Mouse (Mus musculus) ES-E14 (cell line): ENCODE results near the gene Dnajc10. TPM values are rescaled to one million over a fixed set of nuclear protein-coding genes. Genes with fewer than 3 reads are reported as not detected.

Experiments used
- DNase-seq: peaks from one replicate; pipeline ENCODE4 v3.0.0-alpha.2; 2013; ENCODE audit warnings: low read depth, low spot score
- H3K27ac ChIP-seq: 2 replicates; pipeline ENCODE4 v1.5.1; 2012; ENCODE audit warnings: low read depth, mild to moderate bottlenecking, low read length, moderate library complexity, mixed read lengths; ENCODE audit not compliant: poor library complexity, insufficient read depth, severe bottlenecking
- H3K36me3 ChIP-seq: 2 replicates; pipeline ENCODE4 v1.6.1; 2012; ENCODE audit warnings: mild to moderate bottlenecking, low read length, moderate library complexity, mixed read lengths; ENCODE audit not compliant: control insufficient read depth, poor library complexity, insufficient read depth, severe bottlenecking
- H3K4me1 ChIP-seq, 2 experiments: fragments of 150-350 bp in 1 of 2; sonication (generic) in 1 of 2; 2 replicates each; pipeline ENCODE4 v1.6.1; 2012; ENCODE audit warnings: low read length in 2 of 2, mild to moderate bottlenecking in 1 of 2, mixed read lengths in 1 of 2; ENCODE audit not compliant: control insufficient read depth in 2 of 2, insufficient read depth in 2 of 2, poor library complexity in 1 of 2
- H3K4me3 ChIP-seq, 2 experiments: fragments of 150-350 bp in 1 of 2; sonication (generic) in 1 of 2; 2 replicates each; pipeline ENCODE4 v1.5.1; 2012; ENCODE audit warnings: low read length in 2 of 2, low read depth in 1 of 2, mild to moderate bottlenecking in 1 of 2, mixed read lengths in 1 of 2; ENCODE audit not compliant: insufficient read depth in 1 of 2, poor library complexity in 1 of 2, severe bottlenecking in 1 of 2
- H3K9ac ChIP-seq: 2 replicates; pipeline ENCODE4 v1.6.1; 2012; ENCODE audit warnings: low read depth, mild to moderate bottlenecking, low read length, mixed read lengths; ENCODE audit not compliant: poor library complexity, insufficient read depth, severe bottlenecking
- H3K9me3 ChIP-seq: fragments of 150-350 bp; sonication (generic); 2 replicates; pipeline ENCODE4 v1.6.1; 2012; ENCODE audit warnings: low read depth, mild to moderate bottlenecking, low read length; ENCODE audit not compliant: control insufficient read depth, insufficient read depth
- CHD2 ChIP-seq: IDR thresholded peaks from 2 replicates; pipeline ENCODE4 v1.6.1; 2014; ENCODE audit warnings: mild to moderate bottlenecking, low read depth, low read length, inconsistent platforms
- HCFC1 ChIP-seq: IDR thresholded peaks from 2 replicates; pipeline ENCODE4 v1.6.1; 2012; ENCODE audit warnings: low read length, inconsistent platforms, borderline replicate concordance; ENCODE audit not compliant: insufficient read depth
- MAFK ChIP-seq: IDR thresholded peaks from 2 replicates; pipeline ENCODE4 v1.6.1; 2014; ENCODE audit warnings: mild to moderate bottlenecking, low read depth, low read length, inconsistent platforms; ENCODE audit not compliant: insufficient read depth
- ZC3H11A ChIP-seq: IDR thresholded peaks from 2 replicates; pipeline ENCODE4 v1.6.1; 2012; ENCODE audit warnings: low read depth, mild to moderate bottlenecking, inconsistent platforms, low read length, borderline replicate concordance
- ZNF384 ChIP-seq: IDR thresholded peaks from 2 replicates; pipeline ENCODE4 v1.6.1; 2012; ENCODE audit warnings: low read depth, low read length, inconsistent platforms
- in situ Hi-C, 2 experiments: fragments of 600-800 bp; cut with MboI; formaldehyde crosslinking; loops; one replicate each; pipeline ENCODE4 v1.15.1; 2025; ENCODE audit warnings: low sequenced_read_pairs in 2 of 2, inconsistent platforms in 1 of 2; ENCODE audit not compliant: unreplicated experiment in 2 of 2
- total RNA-seq: library from RNA; depleted of rRNA; stranded (reverse); fragments of 300-350 nt; gene quantifications from 2 replicates; pipeline ENCODE4 v1.2.3, GENCODE M21; 2012; rRNA removed

Gene Dnajc10
- total RNA-seq, 1 experiment, result 78.3 TPM

GRCm38 (mm10) chr2:80396864-80397263, 81.6 kb downstream of the Dnajc10 start:
- no peaks in the 10 kb centered on the region for H3K9me3 ChIP-seq
- DNase-seq, result no peak
- in situ Hi-C loops, result no loop called here
- H3K4me1 ChIP-seq, result no peaks in the 10 kb centered on the region
- TF ChIP-seq CHD2 (no peak), MAFK (no peak), ZNF384 (no peak), ZC3H11A (no peak), HCFC1 (no peak)
- no peaks in the 10 kb centered on the region for H3K36me3 ChIP-seq
- no peak overlapping the region for H3K4me3 ChIP-seq
- no peak overlapping the region for H3K27ac ChIP-seq
- no peak overlapping the region for H3K9ac ChIP-seq

GRCm38 (mm10) chr2:80398595-80399099, 83.4 kb downstream of the Dnajc10 start:
- no peak for DNase-seq
- no peak for TF ChIP-seq HCFC1
- no peak for TF ChIP-seq MAFK
- no peak for TF ChIP-seq ZC3H11A
- TF ChIP-seq ZNF384, result no peak
- TF ChIP-seq CHD2, result no peak
- in situ Hi-C loops, result no loop called here
- Histone ChIP-seq H3K9me3 (no peaks in the 10 kb centered on the region), H3K4me3 (no peak overlapping the region), H3K36me3 (no peaks in the 10 kb centered on the region), H3K27ac (no peak overlapping the region), H3K9ac (no peak overlapping the region), H3K4me1 (no peaks in the 10 kb centered on the region)

Other genes with a start within 250 kb of the Dnajc10 start
- 0.31 and 0.37 TPM in 2 replicates for gene Pde1a, start 186.0 kb upstream of the Dnajc10 start, total RNA-seq
- not detected in 2 replicates for gene Prdx6b, start 23.0 kb upstream of the Dnajc10 start, total RNA-seq
- 0.11 and 0.98 TPM in 2 replicates for gene Frzb, start 132.2 kb downstream of the Dnajc10 start, total RNA-seq